Mouse (Mus musculus): ENCODE measurements at regions not wholly inside any gene's neighbourhood (a gene's known extent, or its start where the extent isn't known, plus 50 kb on each side); places are given as distances from the start of the nearest gene placed in this dataset.

GRCm38 (mm10) chr7:71224320-71224865 is 126.9 kb downstream of the Gm10295 start:
- H3K27ac ChIP-seq (replicated peaks; ENCODE audit: low read depth, low read length): no peak overlapping the region
- DNase-seq (ENCODE audit: low spot score): no peak
- 81% methylated on average over 9 of the region's 9 CpGs for WGBS

GRCm38 (mm10) chr7:71223513-71224319 is 127.6 kb downstream of the Gm10295 start:
- DNase-seq (ENCODE audit: low spot score): no peak
- no peaks in the 10 kb centered on the region for H3K4me1 ChIP-seq (ENCODE audit: control insufficient read depth, insufficient read depth, low read length)
- no peak overlapping the region for H3K9ac ChIP-seq (ENCODE audit: low read depth, low read length)
- no peak overlapping the region for H3K4me2 ChIP-seq (ENCODE audit: low read depth, low read length)
- 78% methylated on average over 17 of the region's 17 CpGs for WGBS
- no peaks in the 10 kb centered on the region for H3K9me3 ChIP-seq (ENCODE audit: control insufficient read depth, low read length)
- no peaks in the 10 kb centered on the region for H3K36me3 ChIP-seq (ENCODE audit: control insufficient read depth, insufficient read depth, low read length)
- no peaks in the 10 kb centered on the region for H3K27me3 ChIP-seq (replicated peaks; ENCODE audit: control insufficient read depth, insufficient read depth, low read length)
- no peak overlapping the region for H3K4me3 ChIP-seq (ENCODE audit: low read depth, low read length)
- no peak overlapping the region for H3K27ac ChIP-seq (replicated peaks; ENCODE audit: low read depth, low read length)
- no peak for ATAC-seq (ENCODE audit: low read depth)

More at GRCm38 (mm10) chr7:71224320-71224865, 126.9 kb downstream of the Gm10295 start:
- H3K4me1 ChIP-seq (ENCODE audit: control insufficient read depth, insufficient read depth, low read length): no peaks in the 10 kb centered on the region
- no peak overlapping the region for H3K4me2 ChIP-seq (ENCODE audit: low read depth, low read length)
- no peak overlapping the region for H3K4me3 ChIP-seq (ENCODE audit: low read depth, low read length)
- no peak for ATAC-seq (ENCODE audit: low read depth)
- no peak overlapping the region for H3K9ac ChIP-seq (ENCODE audit: low read depth, low read length)
- no peaks in the 10 kb centered on the region for H3K27me3 ChIP-seq (replicated peaks; ENCODE audit: control insufficient read depth, insufficient read depth, low read length)
- H3K9me3 ChIP-seq (ENCODE audit: control insufficient read depth, low read length): no peaks in the 10 kb centered on the region
- no peaks in the 10 kb centered on the region for H3K36me3 ChIP-seq (ENCODE audit: control insufficient read depth, insufficient read depth, low read length)

GRCm38 (mm10) chr7:71217344-71217743 is 133.9 kb downstream of the Gm10295 start:
- Histone ChIP-seq H3K36me3 (ENCODE audit: control insufficient read depth, insufficient read depth, low read length) (no peaks in the 10 kb centered on the region), H3K4me3 (ENCODE audit: low read depth, low read length) (no peak overlapping the region), H3K4me2 (ENCODE audit: low read depth, low read length) (no peak overlapping the region), H3K9ac (ENCODE audit: low read depth, low read length) (no peak overlapping the region), H3K4me1 (ENCODE audit: control insufficient read depth, insufficient read depth, low read length) (no peaks in the 10 kb centered on the region), H3K27ac (replicated peaks; ENCODE audit: low read depth, low read length) (no peak overlapping the region), H3K27me3 (replicated peaks; ENCODE audit: control insufficient read depth, insufficient read depth, low read length) (no peaks in the 10 kb centered on the region), H3K9me3 (ENCODE audit: control insufficient read depth, low read length) (no peaks in the 10 kb centered on the region)
- WGBS: 84% methylated on average over 7 of the region's 7 CpGs
- ATAC-seq (ENCODE audit: low read depth) (no peak), DNase-seq (ENCODE audit: low spot score) (no peak)

- H3K4me2 ChIP-seq (ENCODE audit: low read depth, low read length): no peak overlapping the region
- H3K4me1 ChIP-seq (ENCODE audit: control insufficient read depth, insufficient read depth, low read length): no peaks in the 10 kb centered on the region
- 36% methylated on average over 2 of the region's 2 CpGs for WGBS
- no peaks in the 10 kb centered on the region for H3K9me3 ChIP-seq (ENCODE audit: control insufficient read depth, low read length)
- no peaks in the 10 kb centered on the region for H3K27me3 ChIP-seq (replicated peaks; ENCODE audit: control insufficient read depth, insufficient read depth, low read length)
- no peaks in the 10 kb centered on the region for H3K36me3 ChIP-seq (ENCODE audit: control insufficient read depth, insufficient read depth, low read length)
- DNase-seq (ENCODE audit: low spot score) (peak; percentile 42), ATAC-seq (ENCODE audit: low read depth) (no peak)
- no peak overlapping the region for H3K27ac ChIP-seq (replicated peaks; ENCODE audit: low read depth, low read length)
- no peak overlapping the region for H3K9ac ChIP-seq (ENCODE audit: low read depth, low read length)
- H3K4me3 ChIP-seq (ENCODE audit: low read depth, low read length): no peak overlapping the region
Observed at GRCm38 (mm10) chr7:71216808-71217207, 134.5 kb downstream of the Gm10295 start.

GRCm38 (mm10) chr7:71214500-71215055 is 136.7 kb downstream of the Gm10295 start:
- H3K4me1 ChIP-seq (ENCODE audit: control insufficient read depth, insufficient read depth, low read length): no peaks in the 10 kb centered on the region
- H3K27ac ChIP-seq (replicated peaks; ENCODE audit: low read depth, low read length): no peak overlapping the region
- no peak for DNase-seq (ENCODE audit: low spot score)
- no peaks in the 10 kb centered on the region for H3K9me3 ChIP-seq (ENCODE audit: control insufficient read depth, low read length)
- no peak overlapping the region for H3K9ac ChIP-seq (ENCODE audit: low read depth, low read length)
- no peaks in the 10 kb centered on the region for H3K27me3 ChIP-seq (replicated peaks; ENCODE audit: control insufficient read depth, insufficient read depth, low read length)
- no peaks in the 10 kb centered on the region for H3K36me3 ChIP-seq (ENCODE audit: control insufficient read depth, insufficient read depth, low read length)
- H3K4me3 ChIP-seq (ENCODE audit: low read depth, low read length): no peak overlapping the region
- no peak overlapping the region for H3K4me2 ChIP-seq (ENCODE audit: low read depth, low read length)
- no peak for ATAC-seq (ENCODE audit: low read depth)
- WGBS: 59% methylated on average over 13 of the region's 13 CpGs

- Histone ChIP-seq H3K27me3 (replicated peaks; ENCODE audit: control insufficient read depth, insufficient read depth, low read length) (no peaks in the 10 kb centered on the region), H3K9ac (ENCODE audit: low read depth, low read length) (no peak overlapping the region), H3K9me3 (ENCODE audit: control insufficient read depth, low read length) (peaks cover 5% of the 10 kb centered on the region; the same call in 1 of the 2 replicates), H3K4me2 (ENCODE audit: low read depth, low read length) (no peak overlapping the region), H3K27ac (replicated peaks; ENCODE audit: low read depth, low read length) (no peak overlapping the region), H3K4me1 (ENCODE audit: control insufficient read depth, insufficient read depth, low read length) (no peaks in the 10 kb centered on the region), H3K36me3 (ENCODE audit: control insufficient read depth, insufficient read depth, low read length) (no peaks in the 10 kb centered on the region), H3K4me3 (ENCODE audit: low read depth, low read length) (no peak overlapping the region)
- 40% methylated on average over 7 of the region's 7 CpGs for WGBS
- DNase-seq (ENCODE audit: low spot score): no peak
- ATAC-seq (ENCODE audit: low read depth): no peak
Observed at GRCm38 (mm10) chr7:71193131-71193530, 158.2 kb downstream of the Gm10295 start.

GRCm38 (mm10) chr7:71190161-71190711 is 161.0 kb downstream of the Gm10295 start:
- WGBS: 73% methylated on average over 12 of the region's 12 CpGs
- Histone ChIP-seq H3K36me3 (ENCODE audit: control insufficient read depth, insufficient read depth, low read length) (no peaks in the 10 kb centered on the region), H3K27ac (replicated peaks; ENCODE audit: low read depth, low read length) (no peak overlapping the region), H3K4me3 (ENCODE audit: low read depth, low read length) (no peak overlapping the region), H3K4me2 (ENCODE audit: low read depth, low read length) (no peak overlapping the region), H3K4me1 (ENCODE audit: control insufficient read depth, insufficient read depth, low read length) (no peaks in the 10 kb centered on the region), H3K27me3 (replicated peaks; ENCODE audit: control insufficient read depth, insufficient read depth, low read length) (no peaks in the 10 kb centered on the region), H3K9ac (ENCODE audit: low read depth, low read length) (no peak overlapping the region), H3K9me3 (ENCODE audit: control insufficient read depth, low read length) (peaks cover 5% of the 10 kb centered on the region; the same call in 1 of the 2 replicates)
- DNase-seq (ENCODE audit: low spot score) (no peak), ATAC-seq (ENCODE audit: low read depth) (no peak)

- H3K27me3 ChIP-seq (replicated peaks; ENCODE audit: control insufficient read depth, insufficient read depth, low read length): no peaks in the 10 kb centered on the region
- H3K9ac ChIP-seq (ENCODE audit: low read depth, low read length): no peak overlapping the region
- no peak for DNase-seq (ENCODE audit: low spot score)
- peaks cover 5% of the 10 kb centered on the region; the same call in 1 of the 2 replicates for H3K9me3 ChIP-seq (ENCODE audit: control insufficient read depth, low read length)
- H3K4me2 ChIP-seq (ENCODE audit: low read depth, low read length): no peak overlapping the region
- no peak overlapping the region for H3K4me3 ChIP-seq (ENCODE audit: low read depth, low read length)
- WGBS: 76% methylated on average over 6 of the region's 6 CpGs
- ATAC-seq (ENCODE audit: low read depth): no peak
- H3K36me3 ChIP-seq (ENCODE audit: control insufficient read depth, insufficient read depth, low read length): no peaks in the 10 kb centered on the region
- H3K27ac ChIP-seq (replicated peaks; ENCODE audit: low read depth, low read length): no peak overlapping the region
- H3K4me1 ChIP-seq (ENCODE audit: control insufficient read depth, insufficient read depth, low read length): no peaks in the 10 kb centered on the region
Observed at GRCm38 (mm10) chr7:71189757-71190156, 161.5 kb downstream of the Gm10295 start.
